Mouse (Mus musculus): Measurements from ENCODE around the gene Mdm1.

The Mdm1 gene

DNA sequence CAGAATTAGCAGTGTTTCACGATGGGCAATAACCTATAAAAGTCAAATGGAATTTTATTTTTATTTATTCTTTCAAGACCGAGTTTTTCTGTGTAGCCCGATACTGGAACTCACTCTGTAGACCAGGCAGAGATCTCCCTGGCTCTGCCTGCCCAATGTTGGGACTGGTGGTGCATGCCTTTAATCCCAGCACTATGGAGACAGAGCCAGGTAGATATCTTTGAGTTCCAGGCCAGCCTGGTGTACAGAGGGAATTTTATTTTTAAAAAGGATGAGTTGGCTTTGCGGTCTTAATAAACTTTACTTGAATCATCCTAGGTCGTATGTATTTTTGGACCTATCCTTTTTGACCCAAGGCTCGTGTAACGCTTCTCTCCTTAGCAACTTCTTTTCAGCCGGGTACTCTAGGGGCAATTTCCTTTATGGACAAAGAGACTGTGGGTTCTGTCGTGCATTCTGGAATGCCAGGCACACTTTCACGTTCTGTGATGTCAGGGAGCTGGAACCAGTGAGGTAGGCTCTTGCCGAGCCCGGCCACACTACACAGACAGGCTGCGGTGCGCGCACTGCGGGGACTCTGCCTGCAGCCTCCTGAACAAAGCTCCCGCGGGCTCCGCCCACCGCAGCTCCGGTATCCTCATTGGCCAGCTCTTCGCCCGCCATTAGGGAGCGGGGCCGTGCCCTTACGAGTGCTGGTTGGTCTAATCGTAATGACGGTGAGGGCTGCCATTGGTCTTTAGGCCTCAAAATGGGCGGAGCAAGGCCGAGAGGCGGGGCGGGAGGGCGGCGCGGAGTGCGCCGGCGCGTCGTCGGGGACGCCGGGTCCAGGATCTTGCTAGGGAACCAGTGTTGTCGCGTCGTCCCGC lies at the start of gene Mdm1:
Gene Mdm1 (plus strand): TSS at position 794 of the 866 bp plus-strand sequence.
- DNase-seq: peak; percentile 97 to 99

DNA sequence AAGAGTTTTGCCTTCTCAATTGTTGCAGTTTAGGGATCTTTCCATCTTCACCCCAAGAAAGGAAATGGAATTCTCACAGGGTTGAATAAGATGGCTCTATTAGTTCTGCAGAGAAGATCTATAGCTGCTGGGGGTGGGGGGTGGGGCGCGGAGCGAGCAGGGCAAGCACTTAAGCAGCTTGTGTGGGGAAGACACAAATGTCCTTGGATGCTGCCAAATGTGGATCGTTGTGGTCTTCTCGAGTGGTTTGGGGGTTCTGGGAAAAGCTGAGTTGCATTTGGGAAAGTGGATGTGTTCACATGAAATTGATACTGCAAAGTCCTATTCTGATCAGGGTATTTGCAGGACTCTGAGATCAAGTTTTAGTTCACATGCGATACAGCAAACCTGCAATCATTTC lies 48.9 kb upstream of the Mdm1 start:
- no peak for DNase-seq

DNA sequence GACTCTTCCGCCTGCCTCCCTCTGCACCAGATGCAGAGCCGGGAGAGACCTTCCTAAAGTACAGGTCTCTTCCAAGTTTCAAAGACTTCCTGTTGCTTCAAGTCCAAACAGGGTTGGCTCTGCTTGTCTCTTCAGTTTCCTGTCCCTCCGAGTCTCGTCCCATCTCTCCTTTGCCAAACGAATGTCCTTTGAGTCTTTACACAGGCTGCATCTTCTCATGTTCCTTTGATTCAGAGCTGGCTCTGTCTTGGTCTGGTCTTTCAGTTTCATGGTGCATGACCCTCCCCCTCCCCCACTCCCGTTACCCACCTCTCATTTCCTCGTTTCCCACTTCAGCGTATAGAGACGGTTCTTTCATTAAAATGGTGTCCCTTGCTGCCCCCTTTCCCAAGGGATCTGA lies 47.9 kb upstream of the Mdm1 start:
- no peak for DNase-seq

DNA sequence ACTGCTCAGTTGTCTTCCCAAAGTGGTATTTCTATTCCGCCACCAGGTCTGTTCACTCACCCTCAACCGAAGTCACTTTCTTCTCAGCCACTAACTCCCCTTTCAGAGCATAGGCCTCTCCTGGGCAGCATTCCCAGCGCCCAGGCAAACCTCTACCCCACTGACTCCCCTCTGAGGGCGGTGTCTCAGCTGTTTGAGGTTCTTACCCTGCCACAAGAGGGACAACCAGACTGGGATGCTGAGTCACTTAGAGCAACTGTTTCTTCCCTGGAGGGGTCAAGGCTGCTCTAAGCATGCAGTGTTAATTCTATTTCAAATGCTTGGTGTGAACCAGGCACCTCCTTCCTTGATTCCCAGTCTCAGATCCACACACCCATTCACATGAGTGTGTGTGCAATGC lies 46.8 kb upstream of the Mdm1 start:
- no peak for DNase-seq

DNA sequence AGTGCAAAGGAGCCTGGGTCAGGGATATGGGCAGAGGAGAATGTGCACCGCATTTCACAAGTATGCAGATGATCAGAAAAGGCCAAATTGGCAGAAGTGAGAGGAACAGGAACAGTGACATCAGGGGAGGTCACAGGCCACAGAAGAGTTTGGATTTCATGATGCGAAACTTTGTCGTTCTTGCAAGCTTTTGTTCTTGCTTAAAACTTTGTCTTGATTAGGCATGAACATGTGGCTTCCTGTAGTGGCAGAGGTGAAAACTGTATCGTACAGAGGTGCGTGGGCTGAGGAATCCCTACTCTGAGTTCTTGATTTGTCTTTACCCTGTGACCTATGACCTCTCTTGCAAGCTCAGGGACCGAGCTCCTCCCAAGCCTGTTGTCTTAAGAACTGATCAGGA lies 45.4 kb upstream of the Mdm1 start:
- no peak for DNase-seq

DNA sequence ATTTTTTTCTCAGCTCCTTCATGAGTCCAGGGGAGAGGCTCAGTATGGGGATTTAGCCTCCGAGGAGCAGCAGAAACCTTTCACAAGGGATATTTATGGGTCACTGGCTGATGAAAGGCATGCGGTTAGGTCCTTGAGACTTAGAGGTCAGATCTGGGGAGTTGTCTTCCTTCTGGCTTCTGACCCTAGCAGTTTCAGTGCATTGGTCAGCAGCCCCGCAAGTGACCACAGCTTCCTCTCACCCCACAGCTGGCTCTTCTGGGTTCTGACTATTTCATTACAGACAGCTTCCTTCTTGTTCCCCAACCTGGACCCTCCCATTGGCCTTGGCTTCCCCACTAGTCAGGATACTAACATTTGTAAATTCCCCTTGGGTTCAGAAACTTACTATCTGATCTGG lies 43.7 kb upstream of the Mdm1 start:
- DNase-seq: no peak

DNA sequence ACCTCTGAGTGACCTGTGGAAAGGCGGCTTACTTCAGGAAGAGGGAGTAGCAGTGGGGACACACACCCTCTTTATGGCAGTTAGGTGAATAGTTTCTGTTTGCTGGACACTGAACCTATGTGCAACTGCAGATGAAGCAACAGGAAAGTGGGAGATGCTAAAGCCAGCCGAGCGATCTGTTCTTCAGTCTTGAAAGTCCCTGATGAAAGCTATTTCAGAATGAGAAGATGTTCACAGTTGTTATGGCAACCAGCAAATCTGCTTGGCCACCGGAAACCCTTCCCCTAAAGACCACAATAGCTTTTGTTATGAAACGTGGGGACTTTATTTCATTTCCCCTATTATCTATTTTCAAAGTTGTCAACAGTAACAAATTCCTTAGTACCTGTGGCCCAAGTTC lies 41.0 kb upstream of the Mdm1 start:
- no peak for DNase-seq

DNA sequence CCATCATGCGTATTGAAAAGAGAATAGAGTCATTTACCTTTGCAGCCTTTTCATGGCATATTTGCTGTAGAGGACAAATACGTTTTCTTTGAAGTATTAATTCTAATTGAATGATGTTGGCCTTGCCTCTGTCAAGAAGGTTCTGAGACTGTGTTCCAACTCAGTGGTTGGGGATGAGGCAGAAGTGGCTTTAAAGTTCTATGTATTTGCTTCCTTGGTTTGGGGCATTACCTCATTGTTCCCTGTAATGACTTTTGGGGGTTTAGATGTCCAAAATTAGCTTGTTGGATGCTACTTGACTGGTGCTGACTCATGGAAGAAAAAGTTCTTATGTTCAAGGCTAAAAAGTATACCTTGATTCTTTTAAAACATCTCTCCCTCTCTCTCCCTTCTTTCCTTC lies 40.6 kb upstream of the Mdm1 start:
- DNase-seq: no peak

DNA sequence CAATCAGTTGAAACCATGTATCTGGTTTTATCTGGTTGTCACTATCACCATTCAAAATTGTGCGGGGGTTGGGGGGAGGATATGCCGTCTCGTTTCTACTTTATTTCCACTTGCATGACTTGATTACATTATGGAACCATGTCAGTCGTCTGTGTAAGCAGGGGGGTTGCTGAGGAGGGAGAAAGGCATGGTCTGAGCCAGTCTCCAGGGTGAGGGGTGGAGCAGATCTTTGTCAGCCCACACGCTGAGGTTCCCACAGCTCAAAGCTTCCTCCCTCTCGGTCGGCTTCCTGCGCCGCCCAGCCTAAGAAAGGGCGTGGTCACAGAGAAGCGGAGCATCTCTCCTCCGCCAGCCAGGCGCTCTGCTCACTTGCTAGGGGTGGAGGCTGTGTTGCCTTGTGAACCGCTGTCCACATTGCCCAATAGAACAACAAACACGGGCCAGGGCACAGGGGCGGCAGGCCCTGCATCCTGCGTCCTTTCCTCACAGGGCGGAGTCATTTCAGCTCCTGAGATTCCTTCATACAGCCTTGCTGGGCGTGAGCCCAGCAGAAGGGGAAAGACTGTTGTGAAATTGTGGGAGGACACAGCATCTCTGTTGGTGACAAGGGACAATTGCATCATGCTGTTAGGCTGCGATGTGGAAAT lies 38.5 kb upstream of the Mdm1 start:
- DNase-seq: peak; percentile 76 to 93

DNA sequence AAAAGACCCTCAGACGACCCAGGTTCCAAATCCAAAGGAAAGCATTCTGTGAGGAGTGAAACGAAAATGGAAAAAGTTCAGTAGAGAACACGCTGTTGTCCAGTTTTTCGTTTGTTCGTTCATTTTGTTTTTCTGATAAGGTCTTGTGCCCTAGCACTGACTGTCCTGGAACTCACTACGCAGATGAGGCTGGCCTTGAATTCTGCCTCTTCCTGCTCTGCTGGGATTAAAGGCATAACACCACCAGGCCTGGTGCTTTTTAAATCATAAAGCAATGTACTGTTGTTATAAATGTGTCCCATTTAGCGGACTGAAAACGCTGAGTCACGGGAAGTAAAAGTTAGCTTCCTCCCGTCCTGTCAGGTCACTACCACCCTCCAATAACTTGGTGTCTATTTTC lies 37.7 kb upstream of the Mdm1 start:
- DNase-seq: no peak

DNA sequence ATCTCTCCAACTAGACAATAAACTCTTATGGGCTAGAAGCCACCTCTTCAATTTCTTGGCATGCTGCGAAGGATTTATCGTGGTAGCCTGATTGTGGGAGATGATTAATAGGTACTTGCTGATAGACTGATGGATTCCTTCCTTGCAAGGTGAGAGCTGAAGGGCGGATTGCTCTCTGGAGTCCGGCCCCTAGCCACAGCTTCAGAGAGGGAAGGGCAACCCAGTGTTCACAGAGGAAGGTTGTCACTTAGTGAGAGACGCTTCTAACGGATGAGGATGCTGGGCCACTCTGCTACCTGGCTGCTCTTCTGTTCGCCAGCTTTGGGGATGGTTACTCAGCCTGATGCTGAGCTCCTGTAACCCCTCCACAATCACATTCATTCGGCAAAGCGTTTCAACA lies 34.6 kb upstream of the Mdm1 start:
- no peak for DNase-seq

DNA sequence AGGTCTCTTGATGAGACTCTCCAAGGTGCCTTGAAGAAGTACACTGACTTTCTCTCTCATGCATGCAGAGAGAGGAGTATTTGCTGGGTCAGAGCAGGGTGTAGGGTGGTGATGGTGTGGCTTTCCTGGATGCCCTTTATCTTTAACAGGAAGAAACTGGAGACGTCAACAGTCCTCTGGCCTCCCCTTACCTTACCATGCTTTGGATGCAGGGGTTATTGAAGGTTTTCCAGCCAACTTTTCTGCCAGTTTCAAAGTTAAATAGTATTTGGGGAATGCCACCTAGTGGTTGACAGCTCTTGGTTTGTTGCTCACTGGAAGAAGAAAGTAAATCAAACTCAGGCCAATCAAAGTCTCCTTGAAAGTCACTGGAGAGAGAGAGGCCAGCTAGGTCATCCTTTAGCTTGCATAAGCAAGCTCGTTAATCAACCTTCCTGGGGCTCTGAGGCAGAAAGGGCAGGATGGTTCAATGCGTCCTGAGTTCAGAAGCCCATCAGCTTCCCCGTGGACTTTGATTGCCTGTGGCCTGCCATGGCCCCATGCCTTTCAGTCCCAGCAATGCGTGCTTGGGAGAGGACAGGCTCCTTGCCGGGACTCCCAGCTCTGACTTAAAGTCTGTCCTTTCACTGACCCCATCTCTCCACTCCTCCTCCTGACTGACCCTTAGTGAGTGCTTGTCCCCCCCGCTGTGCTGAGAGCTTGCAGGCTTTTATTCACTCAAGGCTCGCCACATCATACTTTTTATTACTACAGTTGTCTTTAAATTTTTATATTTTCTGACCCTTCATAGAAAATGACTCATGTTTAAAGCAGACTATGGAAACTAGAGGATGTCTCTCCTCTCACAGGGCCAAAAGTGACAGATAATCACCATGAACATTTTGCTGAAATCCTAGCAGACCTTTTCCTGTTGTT lies 31.3 kb upstream of the Mdm1 start:
- peak; percentile 75 to 91 for DNase-seq

DNA sequence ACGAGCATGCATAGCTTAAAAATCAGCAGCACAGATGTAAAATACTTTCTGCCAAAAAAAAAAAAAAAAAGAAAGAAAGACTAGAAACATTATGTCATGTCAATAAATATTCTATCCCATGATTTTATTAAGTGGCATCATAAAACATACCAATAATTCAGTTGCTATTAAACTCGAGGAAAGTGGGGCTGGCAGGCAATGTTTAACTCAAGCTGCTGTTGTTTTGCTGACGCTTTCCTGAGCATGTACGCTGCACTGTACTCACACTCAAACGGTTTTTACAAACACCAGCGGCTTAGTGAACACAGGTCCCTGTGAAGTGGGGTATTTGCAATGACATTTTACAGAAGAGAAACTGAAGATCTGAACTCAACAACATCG lies 30.7 kb upstream of the Mdm1 start:
- peak in 1 of 2 experiments; percentile 18 for DNase-seq

DNA sequence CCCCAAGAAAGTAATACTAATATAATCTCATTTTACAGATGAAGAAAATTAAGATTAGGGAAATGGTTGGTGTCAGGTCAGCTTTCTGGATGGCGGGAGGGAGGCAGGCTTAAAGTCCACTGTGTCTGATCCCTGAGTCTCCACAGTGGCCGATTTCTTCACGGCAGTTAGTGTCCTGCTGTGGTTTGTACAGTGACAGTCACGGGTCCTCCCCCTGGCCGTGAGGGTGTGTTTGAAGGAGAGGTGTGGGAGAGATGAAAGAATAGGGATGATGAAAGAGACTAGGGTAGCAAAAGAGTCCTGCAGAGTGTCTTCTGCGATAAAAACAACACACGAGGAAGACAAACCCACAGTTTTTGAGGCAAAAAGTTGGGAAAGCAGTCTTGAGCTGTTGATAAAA lies 30.0 kb upstream of the Mdm1 start:
- no peak for DNase-seq

DNA sequence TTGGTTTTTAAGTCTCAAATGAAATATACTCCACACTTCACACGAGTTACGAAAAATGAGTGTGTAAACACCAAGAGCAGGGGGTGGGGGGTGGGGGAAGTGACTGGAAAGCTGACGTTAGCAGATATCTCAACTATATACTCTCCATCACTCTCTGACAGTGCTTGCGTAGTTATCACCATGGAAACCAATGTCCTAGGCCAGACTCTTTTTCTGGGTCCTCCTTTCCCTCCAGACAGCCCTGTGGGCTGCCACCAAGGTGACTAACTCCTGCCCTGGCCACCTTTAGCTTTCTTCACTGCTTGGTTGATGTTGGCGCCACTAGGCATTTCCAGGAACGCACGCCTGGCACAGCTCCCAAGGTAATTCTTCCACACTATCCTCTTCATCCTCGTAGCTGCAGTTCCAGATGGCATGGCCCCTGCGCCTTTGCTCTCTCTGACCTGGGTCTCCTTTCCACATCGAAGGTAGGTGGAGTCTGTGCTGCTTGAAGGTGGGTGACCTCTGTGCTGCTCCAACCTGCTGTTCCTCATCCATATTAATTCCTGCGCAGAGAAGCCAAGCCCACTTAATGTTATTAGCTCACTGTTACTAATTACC lies 29.2 kb upstream of the Mdm1 start:
- no peak for DNase-seq

DNA sequence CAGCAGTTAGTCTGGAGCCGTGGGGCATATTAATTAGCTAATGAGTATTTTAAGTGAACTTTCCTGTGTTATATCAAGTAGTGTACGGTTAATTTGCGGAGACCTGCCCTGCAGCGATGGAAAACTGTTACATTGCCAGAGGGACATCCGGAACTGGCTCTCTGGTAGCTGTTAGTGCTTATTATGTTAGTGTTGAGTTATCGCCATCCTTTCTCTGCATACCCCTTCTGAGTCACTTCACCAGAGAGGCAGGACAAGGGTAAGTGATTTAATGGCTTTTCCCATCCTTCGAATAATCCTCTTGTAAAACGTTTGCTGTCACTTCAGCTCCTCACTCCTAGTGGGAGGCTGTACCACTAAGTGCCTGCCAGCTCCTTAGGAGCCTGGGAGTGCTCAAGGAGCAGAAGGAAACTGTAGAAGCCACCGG lies 28.3 kb upstream of the Mdm1 start:
- no peak for DNase-seq

DNA sequence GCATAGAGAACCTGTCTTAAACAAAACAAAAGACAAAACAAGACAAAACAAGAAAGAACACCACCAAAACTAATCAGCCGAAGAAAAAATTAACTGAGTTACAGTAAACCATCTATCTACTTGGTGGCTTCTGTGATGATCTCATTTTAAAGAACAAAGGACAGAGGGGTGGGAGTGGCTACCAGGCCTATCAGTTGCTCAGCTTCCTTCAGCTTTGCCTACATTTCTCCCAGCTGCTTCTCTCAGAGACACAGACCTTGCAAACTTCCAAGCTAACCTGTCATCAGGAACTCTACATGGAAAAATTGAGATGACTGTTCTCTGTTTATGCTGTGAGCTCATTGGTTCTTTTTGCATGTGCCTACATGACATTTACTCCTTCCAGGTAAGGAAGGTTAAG lies 27.3 kb upstream of the Mdm1 start:
- DNase-seq: no peak

DNA sequence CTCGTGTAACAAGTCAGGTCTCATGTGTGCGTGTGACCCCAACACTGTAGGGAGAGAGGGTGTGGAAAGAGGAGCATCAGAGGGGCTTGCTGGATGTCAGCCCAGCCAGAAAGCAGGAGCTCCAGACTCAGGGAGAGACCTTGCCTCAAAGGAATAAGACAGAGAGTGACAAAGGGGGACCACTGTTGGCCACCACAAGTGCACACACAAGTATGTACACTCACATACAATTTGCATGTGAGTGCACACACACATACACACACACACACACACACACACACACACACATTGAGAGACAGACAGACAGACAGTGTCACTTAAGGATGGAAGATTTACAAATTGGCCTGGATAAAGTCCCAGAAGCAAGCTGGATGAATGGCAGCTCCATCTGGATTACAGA lies 25.2 kb upstream of the Mdm1 start:
- DNase-seq: no peak

DNA sequence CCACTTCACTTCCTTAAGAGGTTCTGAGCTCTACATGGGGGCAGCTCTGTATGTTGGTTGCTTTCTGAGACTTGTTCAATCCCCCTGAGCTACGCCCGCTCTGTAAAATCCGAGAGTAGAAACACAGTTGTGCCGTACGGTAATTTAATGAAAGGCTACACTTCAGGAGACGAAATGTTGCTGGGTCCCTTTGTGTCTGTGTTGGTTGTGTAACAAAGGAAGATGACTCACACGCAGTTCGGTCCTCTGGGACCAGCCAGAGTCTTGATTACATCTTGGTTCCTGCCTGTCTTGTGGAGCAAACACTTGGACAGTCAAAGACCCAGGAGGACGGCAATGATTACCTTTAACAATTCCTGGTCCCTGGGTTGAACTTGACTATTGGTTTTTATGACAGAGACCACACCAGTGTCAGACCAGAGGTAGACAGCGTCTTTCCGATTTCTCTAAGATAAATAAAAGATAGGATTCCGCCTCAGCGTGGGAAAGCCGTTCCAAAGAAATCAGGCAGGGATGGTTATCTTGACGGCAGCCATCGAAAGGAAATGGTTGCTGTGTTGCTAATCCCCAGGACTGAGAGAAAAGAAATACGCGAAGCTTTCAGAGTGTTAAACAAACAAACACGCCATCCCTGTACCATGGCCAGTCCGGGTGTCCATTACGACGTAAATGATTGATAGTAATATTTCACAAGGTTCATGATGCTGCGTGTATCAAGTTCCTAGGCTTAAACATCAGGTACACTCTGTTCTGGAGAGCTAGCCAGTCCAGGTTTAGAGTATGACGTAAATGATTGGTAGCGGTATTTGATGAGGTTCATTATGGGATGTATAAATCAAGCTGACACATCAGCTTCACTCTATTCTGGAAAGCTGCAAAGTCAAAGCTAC lies 20.3 kb upstream of the Mdm1 start:
- no peak for DNase-seq

DNA sequence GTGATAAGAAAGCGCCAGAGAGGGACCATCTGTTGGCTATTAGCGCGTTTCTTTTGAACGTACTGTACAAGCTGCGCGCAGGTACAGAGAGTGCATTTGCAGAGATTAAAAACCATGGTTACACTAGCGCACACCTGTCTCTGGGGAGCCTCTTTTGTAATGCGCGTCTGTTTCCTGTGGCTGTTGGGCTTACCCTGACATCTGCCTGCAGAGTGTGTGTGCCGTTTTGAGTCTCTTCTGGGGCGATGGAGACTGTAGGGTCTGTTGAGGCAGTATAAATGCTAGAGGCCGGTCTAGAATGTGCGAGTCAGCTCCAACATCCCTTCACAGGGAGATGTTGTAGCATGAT lies 19.7 kb upstream of the Mdm1 start:
- no peak for DNase-seq

DNA sequence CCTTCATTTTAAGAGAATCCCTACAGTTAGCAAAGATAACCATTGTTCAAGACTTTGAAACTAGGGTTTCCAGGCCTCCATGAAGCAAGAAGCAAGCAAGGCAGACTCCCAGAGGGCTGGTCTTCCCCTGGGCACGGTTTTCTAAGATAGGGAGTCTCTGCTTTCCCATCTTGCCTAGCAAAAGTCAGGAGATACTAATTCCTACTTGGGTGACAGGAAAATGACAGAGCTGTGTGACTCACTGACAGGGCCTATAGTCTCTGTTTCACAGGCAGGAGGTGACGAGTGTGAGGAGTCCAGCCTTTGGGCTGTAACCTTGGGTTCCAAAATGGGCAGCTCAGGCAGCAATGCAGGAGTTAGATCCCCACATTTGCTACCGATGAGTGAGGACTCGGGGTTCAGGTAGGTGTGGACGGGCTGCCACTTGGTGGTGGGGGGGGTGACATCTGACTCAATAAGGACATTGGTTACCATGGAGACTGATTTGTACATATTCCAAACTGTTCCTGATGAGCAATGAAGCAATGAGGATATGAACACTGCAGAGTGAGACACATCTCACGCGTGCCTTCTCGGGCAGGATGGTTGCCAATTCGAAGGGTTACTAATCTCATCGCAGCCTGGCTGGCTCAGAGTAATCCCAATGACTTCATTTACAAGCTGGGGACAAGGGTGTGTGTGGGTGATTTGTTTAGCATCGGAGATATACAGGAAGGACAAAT lies 19.0 kb upstream of the Mdm1 start:
- no peak for DNase-seq
